Mouse (Mus musculus) liver, adult 2 months (tissue): ENCODE results near the gene Ndufb10. TPM values are rescaled to one million over a fixed set of nuclear protein-coding genes. Genes with fewer than 3 reads are reported as not detected.
A peak's percentile ranks its signal among the peaks of the same experiment; 100 is the strongest.

ENCODE experiments used
- DNase-seq: peaks from one replicate; pipeline ENCODE4 v3.0.0-alpha.2; 2011; ENCODE audit warnings: low read depth, low spot score; ENCODE audit errors: extremely low read depth
- H3K27ac ChIP-seq: fragments of 200-500 bp; replicated peaks from 2 replicates; pipeline ENCODE4 v1.5.1; 2012; ENCODE audit warnings: low read depth, mild to moderate bottlenecking, control low read depth, inconsistent platforms, low read length; ENCODE audit not compliant: insufficient read depth
- H3K27me3 ChIP-seq: fragments of 200-500 bp; 2 replicates; pipeline ENCODE4 v1.6.1; 2012; ENCODE audit warnings: mild to moderate bottlenecking, moderate library complexity, low read length, inconsistent platforms; ENCODE audit not compliant: control insufficient read depth, insufficient read depth
- H3K36me3 ChIP-seq: fragments of 200-500 bp; 2 replicates; pipeline ENCODE4 v1.6.1; 2012; ENCODE audit warnings: low read length, inconsistent platforms; ENCODE audit not compliant: control insufficient read depth, insufficient read depth
- H3K4me1 ChIP-seq: fragments of 200-500 bp; 2 replicates; pipeline ENCODE4 v1.6.1; 2011; ENCODE audit warnings: low read length; ENCODE audit not compliant: control insufficient read depth, insufficient read depth
- H3K4me3 ChIP-seq: fragments of 200-500 bp; 2 replicates; pipeline ENCODE4 v1.5.1; 2011; ENCODE audit warnings: low read depth, mild to moderate bottlenecking, control low read depth, low read length, moderate library complexity; ENCODE audit not compliant: insufficient read depth
- H3K79me2 ChIP-seq: fragments of 200-500 bp; 2 replicates; pipeline ENCODE4 v1.6.1; 2012; ENCODE audit warnings: inconsistent platforms, mild to moderate bottlenecking, low read length, moderate library complexity; ENCODE audit not compliant: control insufficient read depth, insufficient read depth
- H3K9ac ChIP-seq: fragments of 200-500 bp; 2 replicates; pipeline ENCODE4 v1.6.1; 2012; ENCODE audit warnings: low read depth, mild to moderate bottlenecking, control low read depth, inconsistent platforms, low read length
- CTCF ChIP-seq: fragments of 200-500 bp; IDR thresholded peaks from 2 replicates; pipeline ENCODE4 v1.5.1; 2011; ENCODE audit warnings: low read depth, low read length, control low read depth
- POLR2A ChIP-seq: fragments of 200-500 bp; IDR thresholded peaks from 2 replicates; pipeline ENCODE4 v1.6.1; 2011; ENCODE audit warnings: low read length, control low read depth; ENCODE audit not compliant: insufficient read depth; ENCODE audit errors: extremely low read depth
- WGBS: fragments of 180-500 bp; shearing (Covaris S2); methylation state at CpG from one replicate; pipeline ENCODE4 v1.1.7; 2018; 5-methylcytosine and 5-hydroxymethylcytosine counted together
- polyA plus RNA-seq: library from polyadenylated mRNA; depleted of rRNA; stranded (reverse); fragments of >200 nt; gene quantifications from 2 replicates; pipeline ENCODE4 v1.2.3, GENCODE M21; 2012; rRNA removed
- total RNA-seq: library from RNA; depleted of rRNA; stranded (reverse); fragments of >200 nt; gene quantifications from 2 replicates; pipeline ENCODE4 v1.2.3, GENCODE M21; 2014; rRNA removed

Ndufb10 gene
- total and polyA plus RNA-seq, 2 experiments: 290 to 300 TPM

DNA sequence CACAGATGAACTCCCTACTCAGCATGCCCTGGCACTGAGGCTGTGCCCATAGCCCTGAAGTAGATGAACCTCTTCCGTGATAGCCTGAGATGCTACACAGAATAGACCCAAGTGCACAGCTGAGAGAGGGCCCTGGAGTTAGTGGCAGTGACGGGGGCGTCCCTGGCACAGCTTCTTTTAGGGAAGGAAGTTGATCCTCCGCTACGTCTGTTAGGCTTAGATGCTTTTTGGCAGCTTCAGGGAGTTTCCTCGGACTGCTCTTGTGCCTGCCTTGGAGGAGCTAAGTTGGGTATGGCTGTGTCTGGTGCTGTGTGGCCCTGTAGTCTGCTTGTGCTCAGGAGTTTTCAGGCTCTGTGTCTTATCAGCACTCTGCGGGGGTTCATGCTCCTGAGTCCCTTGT lies 50.0 kb downstream of the Ndufb10 start:
- Histone ChIP-seq H3K27me3 (no peaks in the 10 kb centered on the region), H3K9ac (peak overlapping the region; percentile 10; the same call in 1 of the 2 replicates), H3K4me1 (peaks cover 14% of the 10 kb centered on the region), H3K36me3 (peaks cover 21% of the 10 kb centered on the region; the same call in 1 of the 2 replicates), H3K27ac (no peak overlapping the region), H3K79me2 (peaks cover 40% of the 10 kb centered on the region; the same call in 1 of the 2 replicates), H3K4me3 (no peak overlapping the region)
- no peak for TF ChIP-seq POLR2A
- no peak for TF ChIP-seq CTCF
- DNase-seq: no peak
- WGBS: 59% methylated on average over 7 of the region's 7 CpGs

DNA sequence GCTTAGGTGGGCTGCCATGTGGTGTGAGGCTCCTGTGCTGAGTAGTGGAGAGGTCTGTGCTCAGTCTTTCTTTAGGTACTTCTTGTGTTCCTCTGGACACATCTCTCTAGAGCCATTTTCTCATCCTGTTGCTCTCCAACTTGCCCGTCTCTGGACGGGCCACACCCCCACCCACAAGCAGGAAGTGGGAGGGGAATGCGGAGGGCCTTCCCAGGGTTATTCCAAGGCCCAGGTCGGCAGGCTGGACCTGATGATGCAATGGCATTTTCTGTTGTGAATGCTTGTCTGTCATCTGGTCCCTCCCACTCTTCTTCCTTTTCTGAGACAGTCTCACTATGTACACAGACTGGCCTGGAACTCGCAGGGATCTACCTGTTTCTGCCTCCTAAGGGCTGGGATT lies 52.1 kb downstream of the Ndufb10 start:
- peak; percentile 96 for DNase-seq
- Histone ChIP-seq H3K4me1 (peaks cover 17% of the 10 kb centered on the region), H3K36me3 (peaks cover 6% of the 10 kb centered on the region; the same call in 1 of the 2 replicates), H3K4me3 (no peak overlapping the region), H3K9ac (peak overlapping the region; percentile 15; the same call in 1 of the 2 replicates), H3K27me3 (no peaks in the 10 kb centered on the region), H3K27ac (peak overlapping the region; percentile 27; the same call in 1 of the 2 replicates), H3K79me2 (peaks cover 40% of the 10 kb centered on the region; the same call in 1 of the 2 replicates)
- no peak for TF ChIP-seq CTCF
- WGBS: 0% methylated on average over 5 of the region's 5 CpGs

Other genes starting within 250 kb of the Ndufb10 start
- 3.5 and 3.9 TPM in 2 replicates for gene Mlst8, start 245.4 kb downstream of the Ndufb10 start, total RNA-seq
- gene Mlst8, start 245.4 kb downstream of the Ndufb10 start, polyA plus RNA-seq: 12.9 and 16.7 TPM in 2 replicates
- under 0.01 and 0.18 TPM in 2 replicates for gene Caskin1, start 235.9 kb downstream of the Ndufb10 start, total RNA-seq
- gene Caskin1, start 235.9 kb downstream of the Ndufb10 start, polyA plus RNA-seq: 0.18 and 0.26 TPM in 2 replicates
- 13.4 and 14.4 TPM in 2 replicates for gene Traf7, start 196.5 kb downstream of the Ndufb10 start, total RNA-seq
- gene Traf7, start 196.5 kb downstream of the Ndufb10 start, polyA plus RNA-seq: 25.3 and 47.5 TPM in 2 replicates
- 0.13 and 0.37 TPM in 2 replicates for gene Rab26, start 190.3 kb downstream of the Ndufb10 start, total RNA-seq
- gene Rab26, start 190.3 kb downstream of the Ndufb10 start, polyA plus RNA-seq: 0.15 and 0.40 TPM in 2 replicates
- 9.9 and 11.4 TPM in 2 replicates for gene Pkd1, start 174.6 kb downstream of the Ndufb10 start, total RNA-seq
- gene Pkd1, start 174.6 kb downstream of the Ndufb10 start, polyA plus RNA-seq: 14.7 and 17.4 TPM in 2 replicates
- 19.5 and 27.9 TPM in 2 replicates for gene Tsc2, start 91.8 kb downstream of the Ndufb10 start, total RNA-seq
- 63.4 and 79.3 TPM in 2 replicates for gene Tsc2, start 91.8 kb downstream of the Ndufb10 start, polyA plus RNA-seq
- 8.1 and 9.7 TPM in 2 replicates for gene Nthl1, start 91.8 kb downstream of the Ndufb10 start, total RNA-seq
- gene Nthl1, start 91.8 kb downstream of the Ndufb10 start, polyA plus RNA-seq: 11.3 and 11.5 TPM in 2 replicates
- 8.8 and 13.6 TPM in 2 replicates for gene Slc9a3r2, start 74.2 kb downstream of the Ndufb10 start, total RNA-seq
- 24.9 and 31.5 TPM in 2 replicates for gene Slc9a3r2, start 74.2 kb downstream of the Ndufb10 start, polyA plus RNA-seq
- gene Npw, start 66.0 kb downstream of the Ndufb10 start, total RNA-seq: not detected in 2 replicates
- not detected in 2 replicates for gene Npw, start 66.0 kb downstream of the Ndufb10 start, polyA plus RNA-seq
- gene Zfp598, start 54.8 kb downstream of the Ndufb10 start, total RNA-seq: 11.1 and 16.0 TPM in 2 replicates
- gene Zfp598, start 54.8 kb downstream of the Ndufb10 start, polyA plus RNA-seq: 67.8 and 106 TPM in 2 replicates
- 0.09 and 0.13 TPM in 2 replicates for gene Syngr3, start 34.5 kb downstream of the Ndufb10 start, total RNA-seq
- gene Syngr3, start 34.5 kb downstream of the Ndufb10 start, polyA plus RNA-seq: 0.10 TPM in 2 replicates
- 32.6 and 38.2 TPM in 2 replicates for gene Gfer, start 28.3 kb downstream of the Ndufb10 start, total RNA-seq
- 49.8 and 51.9 TPM in 2 replicates for gene Gfer, start 28.3 kb downstream of the Ndufb10 start, polyA plus RNA-seq
- 0.37 and 0.40 TPM in 2 replicates for gene Noxo1, start 28.2 kb downstream of the Ndufb10 start, total RNA-seq
- gene Noxo1, start 28.2 kb downstream of the Ndufb10 start, polyA plus RNA-seq: 2.7 TPM in 2 replicates
- 14.2 and 17.8 TPM in 2 replicates for gene Tbl3, start 16.8 kb downstream of the Ndufb10 start, total RNA-seq
- 29.4 and 37.9 TPM in 2 replicates for gene Tbl3, start 16.8 kb downstream of the Ndufb10 start, polyA plus RNA-seq
- gene Rnf151, start 6.4 kb downstream of the Ndufb10 start, total RNA-seq: not detected in 2 replicates
- 0.19 TPM in 1 of 2 replicates, not detected in the other for gene Rnf151, start 6.4 kb downstream of the Ndufb10 start, polyA plus RNA-seq
- gene Rps2, start 6.4 kb downstream of the Ndufb10 start, total RNA-seq: 802 and 1,081 TPM in 2 replicates
- 2,199 and 2,424 TPM in 2 replicates for gene Rps2, start 6.4 kb downstream of the Ndufb10 start, polyA plus RNA-seq
- gene Rpl3l, start 3.3 kb upstream of the Ndufb10 start, total RNA-seq: 0.46 TPM in 1 of 2 replicates, not detected in the other
- not detected in 2 replicates for gene Rpl3l, start 3.3 kb upstream of the Ndufb10 start, polyA plus RNA-seq
- 184 and 192 TPM in 2 replicates for gene Msrb1, start 12.2 kb upstream of the Ndufb10 start, total RNA-seq
- gene Msrb1, start 12.2 kb upstream of the Ndufb10 start, polyA plus RNA-seq: 447 and 506 TPM in 2 replicates
- 0.74 and 1.2 TPM in 2 replicates for gene Hs3st6, start 28.5 kb upstream of the Ndufb10 start, total RNA-seq
- gene Hs3st6, start 28.5 kb upstream of the Ndufb10 start, polyA plus RNA-seq: 2.3 and 3.9 TPM in 2 replicates
- gene Meiob, start 79.8 kb upstream of the Ndufb10 start, total RNA-seq: 4.9 and 6.7 TPM in 2 replicates
- gene Meiob, start 79.8 kb upstream of the Ndufb10 start, polyA plus RNA-seq: 0.59 and 0.75 TPM in 2 replicates
- gene Hagh, start 115.7 kb upstream of the Ndufb10 start, total RNA-seq: 855 and 1,003 TPM in 2 replicates
- 900 and 1,325 TPM in 2 replicates for gene Hagh, start 115.7 kb upstream of the Ndufb10 start, polyA plus RNA-seq
- gene Fahd1, start 125.9 kb upstream of the Ndufb10 start, total RNA-seq: 49.5 and 61.3 TPM in 2 replicates
- gene Fahd1, start 125.9 kb upstream of the Ndufb10 start, polyA plus RNA-seq: 55.7 and 61.8 TPM in 2 replicates
- 112 and 127 TPM in 2 replicates for gene Igfals, start 141.5 kb upstream of the Ndufb10 start, total RNA-seq
- gene Igfals, start 141.5 kb upstream of the Ndufb10 start, polyA plus RNA-seq: 369 and 402 TPM in 2 replicates
- gene Nubp2, start 161.9 kb upstream of the Ndufb10 start, total RNA-seq: 16.2 and 24.7 TPM in 2 replicates
- gene Nubp2, start 161.9 kb upstream of the Ndufb10 start, polyA plus RNA-seq: 30.2 and 33.0 TPM in 2 replicates
- gene Spsb3, start 162.2 kb upstream of the Ndufb10 start, total RNA-seq: 8.7 and 14.8 TPM in 2 replicates
- 37.5 and 42.4 TPM in 2 replicates for gene Spsb3, start 162.2 kb upstream of the Ndufb10 start, polyA plus RNA-seq
- 19.5 and 20.5 TPM in 2 replicates for gene Eme2, start 170.6 kb upstream of the Ndufb10 start, total RNA-seq
- gene Eme2, start 170.6 kb upstream of the Ndufb10 start, polyA plus RNA-seq: 21.0 and 31.2 TPM in 2 replicates
- gene Mrps34, start 170.6 kb upstream of the Ndufb10 start, total RNA-seq: 47.5 and 53.7 TPM in 2 replicates
- gene Mrps34, start 170.6 kb upstream of the Ndufb10 start, polyA plus RNA-seq: 124 and 149 TPM in 2 replicates
- 46.6 and 49.1 TPM in 2 replicates for gene Nme3, start 172.0 kb upstream of the Ndufb10 start, total RNA-seq
- gene Nme3, start 172.0 kb upstream of the Ndufb10 start, polyA plus RNA-seq: 69.7 and 72.3 TPM in 2 replicates
- gene Mapk8ip3, start 212.5 kb upstream of the Ndufb10 start, total RNA-seq: 11.7 and 16.1 TPM in 2 replicates
- 23.2 and 51.4 TPM in 2 replicates for gene Mapk8ip3, start 212.5 kb upstream of the Ndufb10 start, polyA plus RNA-seq
- gene Jpt2, start 236.2 kb upstream of the Ndufb10 start, total RNA-seq: 29.0 and 34.3 TPM in 2 replicates
- gene Jpt2, start 236.2 kb upstream of the Ndufb10 start, polyA plus RNA-seq: 12.1 and 12.2 TPM in 2 replicates